Mouse (Mus musculus): Measurements from ENCODE around the gene Tns2. TPM values are rescaled to one million over a fixed set of nuclear protein-coding genes. Genes with fewer than 3 reads are reported as not detected.

Gene Tns2
- polyA plus RNA-seq, 1 experiment from 2014 or later = 57.2 TPM

- Histone ChIP-seq H3K27ac (replicated peaks) (no peak overlapping the region), H3K9ac (no peak overlapping the region), H3K4me3 (replicated peaks) (no peak overlapping the region), H3K9me3 (replicated peaks) (no peaks in the 10 kb centered on the region), H3K4me1 (peaks cover 42% of the 10 kb centered on the region), H3K36me3 (peaks cover 97% of the 10 kb centered on the region), H3K4me2 (replicated peaks) (no peak overlapping the region), H3K27me3 (no peaks in the 10 kb centered on the region)
- no peak for ATAC-seq (ENCODE audit: insufficient number of reproducible peaks, low FRiP score, low TSS enrichment, low read depth)
- WGBS = 90% methylated on average over 6 of the region's 6 CpGs
Observed at GRCm38 (mm10) chr15:102112181-102112580, 12.0 kb downstream of the Tns2 start.

- Histone ChIP-seq H3K27me3 (no peaks in the 10 kb centered on the region), H3K9me3 (replicated peaks) (no peaks in the 10 kb centered on the region), H3K4me3 (replicated peaks) (no peak overlapping the region), H3K27ac (replicated peaks) (no peak overlapping the region), H3K4me1 (peaks cover 43% of the 10 kb centered on the region), H3K4me2 (replicated peaks) (no peak overlapping the region), H3K36me3 (peaks cover 98% of the 10 kb centered on the region), H3K9ac (no peak overlapping the region)
- 74% methylated on average over 8 of the region's 8 CpGs for WGBS
- ATAC-seq (ENCODE audit: insufficient number of reproducible peaks, low FRiP score, low TSS enrichment, low read depth) = no peak
Observed at GRCm38 (mm10) chr15:102112827-102113226, 12.6 kb downstream of the Tns2 start.

GRCm38 (mm10) chr15:102113674-102114073 is 13.5 kb downstream of the Tns2 start:
- ATAC-seq (ENCODE audit: insufficient number of reproducible peaks, low FRiP score, low TSS enrichment, low read depth) = no peak
- Histone ChIP-seq H3K4me3 (replicated peaks) (no peak overlapping the region), H3K27ac (replicated peaks) (no peak overlapping the region), H3K4me2 (replicated peaks) (no peak overlapping the region), H3K9me3 (replicated peaks) (no peaks in the 10 kb centered on the region), H3K27me3 (no peaks in the 10 kb centered on the region), H3K36me3 (peaks cover 97% of the 10 kb centered on the region), H3K4me1 (peaks cover 42% of the 10 kb centered on the region), H3K9ac (no peak overlapping the region)
- 75% methylated on average over 4 of the region's 4 CpGs for WGBS

GRCm38 (mm10) chr15:102114651-102115260 is 14.5 kb downstream of the Tns2 start:
- H3K27ac ChIP-seq (replicated peaks) = no peak overlapping the region
- 83% methylated on average over 7 of the region's 7 CpGs for WGBS
- peaks cover 37% of the 10 kb centered on the region for H3K4me1 ChIP-seq
- H3K9ac ChIP-seq = no peak overlapping the region
- H3K36me3 ChIP-seq = peaks cover 90% of the 10 kb centered on the region
- H3K4me3 ChIP-seq (replicated peaks) = no peak overlapping the region
- no peak for ATAC-seq (ENCODE audit: insufficient number of reproducible peaks, low FRiP score, low TSS enrichment, low read depth)
- H3K27me3 ChIP-seq = no peaks in the 10 kb centered on the region
- no peaks in the 10 kb centered on the region for H3K9me3 ChIP-seq (replicated peaks)
- no peak overlapping the region for H3K4me2 ChIP-seq (replicated peaks)

GRCm38 (mm10) chr15:102115731-102116231 is 15.6 kb downstream of the Tns2 start:
- Histone ChIP-seq H3K4me3 (replicated peaks) (no peak overlapping the region), H3K9ac (no peak overlapping the region), H3K27ac (replicated peaks) (peak overlapping the region; percentile 60), H3K36me3 (peaks cover 83% of the 10 kb centered on the region), H3K27me3 (no peaks in the 10 kb centered on the region), H3K4me1 (peaks cover 47% of the 10 kb centered on the region), H3K9me3 (replicated peaks) (no peaks in the 10 kb centered on the region), H3K4me2 (replicated peaks) (no peak overlapping the region)
- no peak for ATAC-seq (ENCODE audit: insufficient number of reproducible peaks, low FRiP score, low TSS enrichment, low read depth)
- WGBS = 74% methylated on average over 9 of the region's 9 CpGs

- 57% methylated on average over 11 of the region's 11 CpGs for WGBS
- no peak overlapping the region for H3K9ac ChIP-seq
- H3K36me3 ChIP-seq = peaks cover 79% of the 10 kb centered on the region
- H3K4me3 ChIP-seq (replicated peaks) = no peak overlapping the region
- peaks cover 54% of the 10 kb centered on the region for H3K4me1 ChIP-seq
- H3K27ac ChIP-seq (replicated peaks) = peak overlapping the region; percentile 60
- no peak overlapping the region for H3K4me2 ChIP-seq (replicated peaks)
- no peaks in the 10 kb centered on the region for H3K27me3 ChIP-seq
- ATAC-seq (ENCODE audit: insufficient number of reproducible peaks, low FRiP score, low TSS enrichment, low read depth) = 0 out of 2 replicates have a peak, but pooled peaks have one; percentile 37
- H3K9me3 ChIP-seq (replicated peaks) = no peaks in the 10 kb centered on the region
Observed at GRCm38 (mm10) chr15:102116753-102117415, 16.7 kb downstream of the Tns2 start.

GRCm38 (mm10) chr15:102117461-102118443 is 17.5 kb downstream of the Tns2 start:
- 58% methylated on average over 19 of the region's 19 CpGs for WGBS
- ATAC-seq (ENCODE audit: insufficient number of reproducible peaks, low FRiP score, low TSS enrichment, low read depth) = 0 out of 2 replicates have a peak, but pooled peaks have one; percentile 18
- H3K4me2 ChIP-seq (replicated peaks) = no peak overlapping the region
- H3K9me3 ChIP-seq (replicated peaks) = no peaks in the 10 kb centered on the region
- H3K36me3 ChIP-seq = peaks cover 72% of the 10 kb centered on the region
- H3K4me1 ChIP-seq = peaks cover 57% of the 10 kb centered on the region
- H3K27me3 ChIP-seq = no peaks in the 10 kb centered on the region
- H3K9ac ChIP-seq = no peak overlapping the region
- peak overlapping the region; percentile 60 for H3K27ac ChIP-seq (replicated peaks)
- H3K4me3 ChIP-seq (replicated peaks) = no peak overlapping the region

GRCm38 (mm10) chr15:102118591-102118990 is 18.4 kb downstream of the Tns2 start:
- no peak overlapping the region; the same call in 1 of the 2 replicates for H3K27ac ChIP-seq (replicated peaks)
- ATAC-seq (ENCODE audit: insufficient number of reproducible peaks, low FRiP score, low TSS enrichment, low read depth) = no peak
- no peak overlapping the region for H3K4me2 ChIP-seq (replicated peaks)
- H3K4me3 ChIP-seq (replicated peaks) = no peak overlapping the region
- no peak overlapping the region for H3K9ac ChIP-seq
- H3K4me1 ChIP-seq = peaks cover 56% of the 10 kb centered on the region
- WGBS = 85% methylated on average over 4 of the region's 4 CpGs
- H3K27me3 ChIP-seq = no peaks in the 10 kb centered on the region
- peaks cover 68% of the 10 kb centered on the region for H3K36me3 ChIP-seq
- no peaks in the 10 kb centered on the region for H3K9me3 ChIP-seq (replicated peaks)

GRCm38 (mm10) chr15:102119121-102119830 is 19.1 kb downstream of the Tns2 start:
- H3K9ac ChIP-seq = no peak overlapping the region
- H3K4me3 ChIP-seq (replicated peaks) = no peak overlapping the region
- 68% methylated on average over 8 of the region's 8 CpGs for WGBS
- ATAC-seq (ENCODE audit: insufficient number of reproducible peaks, low FRiP score, low TSS enrichment, low read depth) = no peak
- no peak overlapping the region for H3K4me2 ChIP-seq (replicated peaks)
- peaks cover 54% of the 10 kb centered on the region for H3K4me1 ChIP-seq
- H3K27me3 ChIP-seq = no peaks in the 10 kb centered on the region
- H3K27ac ChIP-seq (replicated peaks) = peak overlapping the region; percentile 13; the same call in 1 of the 2 replicates
- peaks cover 62% of the 10 kb centered on the region for H3K36me3 ChIP-seq
- H3K9me3 ChIP-seq (replicated peaks) = no peaks in the 10 kb centered on the region

- WGBS = 55% methylated on average over 2 of the region's 2 CpGs
- Histone ChIP-seq H3K27me3 (no peaks in the 10 kb centered on the region), H3K9me3 (replicated peaks) (no peaks in the 10 kb centered on the region), H3K4me3 (replicated peaks) (no peak overlapping the region), H3K4me2 (replicated peaks) (no peak overlapping the region), H3K36me3 (peaks cover 62% of the 10 kb centered on the region), H3K4me1 (peaks cover 54% of the 10 kb centered on the region), H3K9ac (no peak overlapping the region), H3K27ac (replicated peaks) (peak overlapping the region; percentile 13; the same call in 1 of the 2 replicates)
- no peak for ATAC-seq (ENCODE audit: insufficient number of reproducible peaks, low FRiP score, low TSS enrichment, low read depth)
Observed at GRCm38 (mm10) chr15:102119831-102120170, 19.6 kb downstream of the Tns2 start.

Data from embryonic facial prominence, embryonic 15.5 days (tissue).